Mouse (Mus musculus) ES-CJ7 (cell line): Measurements from ENCODE around the gene Gm9958.

ENCODE experiments used
- DNase-seq: peaks from one replicate; pipeline ENCODE4 v3.0.0; 2011; ENCODE audit warnings: low read depth, low spot score

The Gm9958 gene

DNA sequence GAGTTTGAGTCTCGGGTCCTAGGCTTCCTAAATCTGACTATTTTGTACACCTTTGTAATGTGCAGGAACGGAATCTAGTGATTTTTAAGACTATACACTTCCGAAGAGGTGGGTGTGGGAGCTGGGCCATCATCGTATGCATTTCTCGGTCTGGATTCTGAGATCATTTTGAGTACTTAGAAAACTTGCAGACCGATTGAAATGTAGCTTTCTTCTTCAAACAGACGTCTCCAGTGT lies at the start of gene Gm9958:
Gene Gm9958 (plus strand): TSS at position 138 of the 237 bp plus-strand sequence.
- peak; percentile 31 for DNase-seq

DNA sequence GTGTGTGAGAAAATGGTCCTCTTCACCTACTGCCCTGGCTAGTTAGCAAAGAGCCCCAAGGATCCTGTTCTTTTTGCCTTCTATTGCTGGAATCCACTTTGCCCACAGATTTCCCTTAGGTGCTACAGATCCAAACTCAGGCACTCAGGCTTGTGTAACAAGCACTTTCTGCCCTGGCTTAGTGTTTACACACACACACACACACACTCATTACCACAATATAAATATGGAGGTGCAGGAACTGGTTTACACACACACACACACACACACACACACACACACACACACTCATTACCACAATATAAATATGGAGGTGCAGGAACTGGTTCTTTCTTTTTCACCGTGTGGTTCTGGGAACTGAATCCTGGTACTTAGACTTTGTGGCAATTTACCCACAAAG lies 35.9 kb upstream of the Gm9958 start:
- no peak for DNase-seq

DNA sequence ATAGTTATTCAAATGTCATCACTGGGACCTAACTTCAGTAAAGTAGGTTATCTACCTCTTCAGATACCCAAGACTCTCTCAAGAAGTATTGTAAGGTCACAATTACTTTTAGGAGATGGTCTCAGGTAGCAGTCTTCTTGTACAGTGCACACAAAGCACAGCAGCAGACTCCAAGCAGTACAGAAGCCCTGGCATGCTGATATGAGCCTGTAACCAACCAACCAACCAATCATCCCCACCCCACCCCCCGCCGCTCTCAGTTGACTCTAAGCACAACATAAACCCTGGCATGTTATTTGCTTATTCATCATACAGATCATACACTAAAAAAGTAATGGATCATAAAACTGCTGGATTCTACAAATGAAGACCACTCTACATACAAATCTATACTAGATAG lies 34.5 kb upstream of the Gm9958 start:
- DNase-seq: no peak

DNA sequence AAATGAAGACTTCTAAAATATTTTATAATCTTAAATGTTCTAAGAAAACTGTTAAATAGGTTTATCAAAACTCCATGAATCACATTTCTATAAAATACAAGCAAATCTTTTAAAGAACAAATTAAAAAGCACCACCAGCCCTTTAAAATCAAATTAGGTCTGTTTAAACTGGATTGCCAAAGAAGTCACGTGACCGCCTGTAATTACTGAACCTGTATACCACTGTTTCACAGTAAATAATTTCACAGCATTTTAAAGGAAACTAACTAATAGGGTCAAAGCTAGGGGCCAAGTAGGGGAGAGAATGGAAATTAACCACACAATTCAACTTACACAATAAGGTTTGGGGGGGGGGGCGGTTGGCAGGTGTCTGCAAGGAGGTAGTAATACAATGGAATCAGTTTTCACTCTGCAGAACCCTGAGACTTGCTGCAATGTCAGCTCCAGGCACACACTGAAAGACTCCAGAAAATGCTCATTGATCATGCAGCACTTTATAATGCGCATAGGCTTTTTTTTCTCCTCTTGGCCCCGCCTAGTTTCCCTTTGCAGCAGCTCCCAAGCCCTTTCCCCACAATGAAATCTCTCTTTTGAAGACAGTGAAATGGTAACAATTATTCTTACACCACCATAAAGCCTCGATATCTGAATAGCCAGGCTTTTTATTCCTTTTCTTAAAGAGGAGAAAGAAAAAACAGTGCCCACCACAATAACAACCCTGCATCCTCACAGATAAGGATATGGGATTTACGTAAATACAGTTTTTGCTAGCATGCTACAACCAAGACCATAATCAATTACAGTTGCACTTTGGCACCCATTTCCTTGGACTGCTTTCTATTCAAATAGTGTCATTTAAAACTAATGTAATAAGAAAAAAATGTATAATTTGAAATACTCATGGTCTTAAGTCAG lies 28.6 kb upstream of the Gm9958 start:
- peak; percentile 9 for DNase-seq

DNA sequence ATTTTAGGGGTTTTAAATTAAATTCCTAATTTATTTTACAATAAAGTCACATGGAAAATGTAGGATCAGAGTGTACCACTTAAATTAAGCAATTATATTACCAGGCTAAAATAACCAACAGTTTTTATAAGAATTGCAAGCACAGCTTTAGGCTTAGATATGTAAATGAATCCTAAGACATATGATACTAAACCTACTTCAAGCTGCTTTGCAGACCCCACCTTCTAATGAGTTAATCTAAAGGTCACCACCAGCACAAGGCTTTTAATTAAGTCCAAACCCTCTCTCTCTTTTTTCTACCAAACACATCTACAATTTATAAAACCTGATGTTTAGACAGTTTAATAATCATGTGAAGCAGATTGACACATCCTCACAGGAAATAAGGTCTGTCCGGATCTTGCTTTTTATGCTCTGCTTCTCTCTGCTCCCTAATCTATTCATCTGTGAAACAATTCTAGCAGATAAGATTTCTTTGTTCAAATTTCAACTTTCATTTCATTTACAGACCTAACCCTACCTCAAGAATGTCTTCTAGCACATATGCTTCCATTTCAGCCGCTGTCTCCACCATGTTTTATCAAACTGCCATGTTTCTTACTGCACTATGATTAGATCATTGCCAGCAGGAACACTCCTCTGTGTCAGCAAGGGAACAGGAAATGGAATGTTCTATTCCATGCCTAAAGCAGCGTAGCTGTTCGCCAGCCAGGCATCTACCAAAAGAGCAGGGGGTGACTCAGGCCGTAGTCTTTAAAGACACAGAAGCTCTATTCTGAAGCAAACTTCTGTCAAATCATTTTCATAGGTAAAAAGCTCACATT lies 27.7 kb upstream of the Gm9958 start:
- peak; percentile 31 for DNase-seq

DNA sequence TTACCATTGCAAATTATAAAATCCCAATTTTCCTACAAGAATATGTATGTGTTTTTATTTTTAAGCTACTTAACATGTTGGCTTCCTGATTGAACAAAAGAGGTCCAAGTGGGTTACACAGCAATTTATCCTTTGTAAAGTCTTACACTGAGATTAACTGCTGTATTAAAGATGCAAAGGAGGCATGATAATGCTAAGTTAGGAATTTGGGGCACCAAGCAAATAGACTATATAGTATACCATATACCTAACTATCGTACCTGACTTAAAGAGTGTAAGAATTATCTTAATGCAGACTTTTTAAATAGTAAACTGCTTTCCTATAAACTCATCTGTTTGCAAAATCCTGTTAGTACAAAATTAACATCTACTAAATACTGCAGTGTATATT lies 27.1 kb upstream of the Gm9958 start:
- no peak for DNase-seq

DNA sequence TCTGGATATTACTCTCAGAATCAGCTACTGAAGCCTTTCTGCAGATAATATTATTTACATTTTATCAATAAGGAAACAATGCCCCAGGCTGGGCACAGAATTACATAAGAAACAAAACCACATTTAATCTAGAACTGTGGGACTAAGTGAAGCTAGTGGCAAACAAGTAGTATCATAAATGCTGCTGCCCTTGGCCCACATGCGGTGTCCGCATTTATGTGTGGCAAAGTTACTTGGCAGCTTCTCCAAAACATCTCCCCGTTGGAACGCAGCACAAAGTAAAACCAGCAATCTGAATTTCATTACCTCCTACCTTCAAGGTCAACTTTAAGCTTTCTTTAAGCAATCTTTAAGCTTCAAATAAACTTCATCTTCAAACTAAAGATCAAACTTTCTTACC lies 26.2 kb upstream of the Gm9958 start:
- DNase-seq: no peak

DNA sequence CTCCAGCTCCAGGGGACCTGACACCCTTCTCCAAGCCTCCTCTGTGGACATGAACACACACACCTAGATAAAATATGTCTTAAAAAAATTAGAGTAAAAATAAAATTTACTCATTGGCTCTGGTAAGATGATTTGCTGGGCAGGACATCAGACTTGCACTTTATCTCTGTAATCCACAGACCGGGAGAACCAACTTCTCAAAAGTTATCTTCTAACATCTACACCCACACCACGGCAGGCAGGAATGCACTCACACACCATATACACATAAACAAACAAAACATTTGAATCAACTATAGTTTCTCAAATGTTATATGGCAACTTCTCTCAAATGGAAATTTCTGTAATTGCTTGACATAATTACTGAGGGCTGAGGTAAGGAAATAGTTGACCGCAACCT lies 20.1 kb upstream of the Gm9958 start:
- DNase-seq: no peak

DNA sequence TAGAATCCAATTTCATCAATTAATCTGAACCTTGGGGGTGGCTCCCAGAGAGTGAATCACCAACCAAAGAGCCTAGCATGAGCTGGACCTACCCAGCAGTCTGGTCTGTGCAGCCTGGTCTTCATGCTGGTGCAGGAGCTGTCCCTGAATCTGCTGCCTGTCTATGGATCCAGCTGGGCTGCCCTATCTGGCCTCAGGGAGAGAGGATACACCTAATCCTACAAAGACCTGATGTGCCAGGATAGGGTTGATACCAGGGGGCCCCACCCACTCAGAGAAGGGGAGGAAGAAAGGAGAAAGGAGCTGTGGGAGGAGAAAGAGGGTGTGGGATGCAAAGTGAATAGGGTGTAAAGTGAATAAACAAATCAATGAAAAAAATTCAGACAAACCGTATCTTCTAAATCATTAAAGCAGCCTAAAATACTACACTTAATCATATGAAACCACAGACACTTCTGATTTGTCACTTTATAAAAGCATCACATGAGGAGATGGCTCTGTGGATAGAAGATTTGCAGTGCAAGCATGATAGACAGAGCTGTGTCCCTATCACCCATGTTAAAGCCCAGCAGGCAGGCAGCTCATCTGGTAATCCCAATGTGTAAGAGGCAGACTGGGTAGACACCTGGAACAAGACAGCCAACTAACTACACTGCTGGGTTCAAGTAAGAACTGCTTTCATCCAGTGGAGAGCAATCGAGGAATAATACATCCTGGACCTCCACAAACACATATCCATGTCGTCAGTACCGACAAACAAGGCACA lies 13.3 kb upstream of the Gm9958 start:
- no peak for DNase-seq

DNA sequence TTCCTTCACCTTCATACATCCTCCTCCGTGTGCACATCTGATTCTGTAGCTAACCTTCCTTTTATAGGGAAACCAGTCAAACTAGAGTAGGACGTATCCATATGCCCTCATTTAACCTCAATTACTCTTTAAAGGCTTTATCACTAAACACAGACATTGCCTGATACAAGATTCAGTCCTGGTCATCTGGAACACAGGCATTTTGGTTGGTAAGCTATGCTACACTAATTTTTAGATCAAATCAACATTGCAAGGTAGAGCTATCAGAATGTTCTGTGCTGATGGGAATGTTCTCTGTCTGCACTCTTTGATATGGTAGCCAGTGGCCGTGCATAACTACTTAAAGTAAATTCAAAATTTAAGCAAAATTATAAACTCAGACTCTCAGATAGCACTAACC lies 11.2 kb upstream of the Gm9958 start:
- no peak for DNase-seq

DNA sequence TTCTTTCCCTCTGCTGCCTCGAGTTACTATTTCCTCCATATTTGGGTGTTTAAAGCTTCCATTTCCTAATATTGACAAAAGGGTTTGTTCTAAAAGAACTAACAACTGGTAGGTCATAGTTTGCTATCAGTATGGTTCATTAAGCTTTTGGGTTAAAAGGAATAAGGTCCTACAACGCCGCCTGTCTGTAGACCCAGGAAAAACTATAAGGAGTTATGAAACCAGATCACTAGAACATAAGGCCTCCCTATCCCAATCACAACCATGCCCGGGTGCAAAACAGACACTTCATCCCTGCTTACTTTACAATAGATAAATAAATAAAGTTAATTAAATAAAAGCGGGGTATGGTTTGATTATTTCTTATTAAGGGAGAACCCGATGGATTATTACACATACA lies 2.5 kb upstream of the Gm9958 start:
- DNase-seq: peak; percentile 57

DNA sequence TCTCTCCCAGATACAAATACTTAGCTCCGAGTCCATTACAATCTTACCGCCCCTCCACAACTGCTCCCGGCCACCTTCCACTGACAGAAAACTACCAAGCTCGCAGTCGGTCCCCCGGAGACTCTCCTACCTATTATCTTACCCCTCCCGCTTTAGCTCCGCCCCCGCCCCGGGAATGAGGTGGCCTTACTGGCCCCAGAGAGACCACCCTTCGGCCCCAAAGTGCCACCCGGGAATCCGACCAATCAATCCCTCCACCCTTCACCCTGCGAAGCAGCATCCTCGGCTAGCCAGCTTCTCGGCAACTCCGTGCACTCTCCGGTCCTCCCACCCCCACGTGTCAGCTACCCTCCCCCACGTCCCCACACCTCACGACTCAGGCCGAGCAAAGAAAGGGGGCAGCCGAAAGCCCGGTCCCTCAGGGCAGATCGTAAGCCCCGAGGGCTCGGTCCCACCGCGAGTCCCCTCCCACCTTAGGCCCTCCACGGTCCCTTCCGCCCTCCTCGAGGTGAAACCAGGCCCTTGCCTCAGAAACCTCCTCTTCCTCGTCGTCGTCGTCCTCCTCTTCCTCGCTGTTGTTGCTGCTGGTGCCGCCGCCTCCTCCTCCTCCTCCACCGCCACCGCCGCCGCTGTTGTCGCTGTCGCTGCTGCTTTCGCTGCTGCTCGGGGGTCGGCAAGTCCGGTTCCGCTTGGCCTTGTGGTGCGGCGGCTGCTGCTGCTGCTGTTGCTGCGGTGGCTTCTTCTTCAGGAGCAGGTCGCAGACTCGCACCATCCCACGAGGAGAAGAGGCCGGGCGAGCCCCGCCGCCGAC lies 1.7 kb upstream of the Gm9958 start:
- peak; percentile 60 for DNase-seq

DNA sequence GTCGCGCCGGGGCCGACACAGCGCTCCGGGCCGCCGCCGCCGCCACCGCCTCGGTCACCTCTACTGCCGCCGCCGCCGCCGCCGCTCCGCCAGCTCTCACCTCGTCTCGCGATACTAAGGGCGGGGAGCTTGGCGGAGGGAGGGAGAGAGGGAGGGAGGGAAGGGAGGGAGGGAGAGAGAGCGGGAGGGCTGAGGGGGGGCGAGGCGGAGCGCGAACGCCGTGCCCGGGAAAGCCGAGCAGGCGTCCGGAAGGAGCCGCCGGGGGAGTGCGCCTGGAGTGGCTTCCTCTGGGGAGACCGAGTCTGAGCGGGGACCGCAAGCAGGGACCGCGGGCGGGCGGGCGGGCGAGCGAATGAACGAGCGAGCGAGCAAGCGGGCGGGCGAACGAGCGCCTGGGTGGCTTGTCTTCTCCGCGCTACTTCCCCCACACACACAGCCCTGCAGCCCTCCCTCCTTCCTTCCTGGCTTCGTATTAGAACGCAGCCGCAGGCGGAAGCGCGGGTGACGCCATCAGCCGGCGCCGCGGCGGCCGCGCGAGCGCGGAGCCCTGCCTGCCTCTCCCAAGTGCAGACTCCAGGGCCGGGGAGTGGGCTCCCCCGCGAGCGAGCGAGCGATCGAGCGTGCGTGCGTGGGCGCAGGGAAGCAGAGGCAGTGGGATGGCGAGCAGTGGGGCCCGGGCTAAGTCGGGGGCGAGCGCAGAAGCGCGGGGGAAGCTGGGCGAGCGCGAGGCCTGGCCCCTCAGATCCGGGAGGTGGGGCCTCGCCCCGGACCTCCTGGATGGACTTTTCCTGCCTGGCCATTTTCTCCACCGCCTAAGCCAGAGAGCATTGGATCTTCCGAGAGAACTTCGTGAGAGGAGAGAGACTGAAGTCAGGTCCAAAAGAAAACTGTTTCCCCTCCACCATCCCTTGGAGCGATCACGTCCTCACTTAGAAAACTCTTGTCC lies 610 bp upstream of the Gm9958 start, which contains the start of gene Ankrd17:
Gene Ankrd17 (minus strand): TSS at position 457 of the 946 bp plus-strand sequence.
- DNase-seq: peak; percentile 90

DNA sequence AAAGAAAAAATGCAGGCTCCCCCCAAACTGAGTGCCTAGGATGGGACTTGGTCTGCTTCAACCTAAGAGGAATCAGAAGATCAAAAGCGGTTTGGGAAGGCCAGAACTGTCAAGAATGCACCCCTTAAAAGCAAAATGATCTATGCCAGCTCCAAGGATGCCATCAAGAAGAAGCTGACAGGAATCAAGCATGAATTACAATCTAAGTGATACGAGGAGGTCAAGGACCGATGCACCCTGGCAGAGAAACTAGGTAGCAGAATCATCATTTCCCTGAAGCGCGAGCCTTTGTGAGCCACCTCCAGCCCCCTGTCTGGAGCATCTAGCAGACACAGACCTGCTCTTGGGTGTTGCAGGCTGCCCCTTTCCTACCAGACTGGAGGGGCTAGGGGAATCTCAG lies 3.4 kb downstream of the Gm9958 start:
- DNase-seq: no peak

DNA sequence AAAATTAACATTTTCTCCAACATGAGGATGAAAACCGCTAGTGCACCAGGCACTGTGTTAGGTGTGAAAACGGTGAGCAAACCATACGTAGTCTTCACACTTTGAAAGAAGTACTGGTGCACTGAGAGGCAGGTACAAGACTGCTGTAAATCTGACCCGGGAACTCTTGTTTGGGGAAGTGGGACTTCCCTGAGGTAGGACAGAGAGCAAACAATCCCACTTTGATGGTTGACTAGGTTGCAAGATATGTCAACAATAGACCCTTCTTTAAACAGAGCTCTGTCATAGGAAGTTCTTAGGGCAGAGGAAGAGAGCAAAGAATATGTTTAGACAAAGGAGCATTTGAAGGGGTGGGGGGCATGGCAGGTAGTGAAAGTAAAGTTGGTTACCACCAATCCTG lies 6.7 kb downstream of the Gm9958 start:
- DNase-seq: no peak

DNA sequence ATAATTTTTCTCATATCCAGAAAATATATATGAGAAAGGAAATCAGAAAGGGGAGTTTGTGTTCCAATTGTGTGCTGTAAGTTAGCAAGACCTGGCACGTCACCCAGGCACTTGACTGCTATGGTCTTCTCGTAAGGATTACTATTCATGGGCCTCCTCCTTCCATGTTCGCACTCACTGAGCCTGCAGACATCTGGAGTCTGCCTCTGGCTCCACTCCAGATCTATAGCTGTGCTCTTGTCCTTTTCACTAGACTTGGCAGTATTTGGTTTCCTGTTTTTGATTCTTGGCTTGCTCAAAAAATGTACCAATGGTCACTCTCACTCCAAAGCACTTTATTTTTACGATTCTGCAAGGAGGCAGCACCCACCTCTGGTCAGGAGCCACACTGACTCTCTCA lies 14.5 kb downstream of the Gm9958 start:
- DNase-seq: no peak

DNA sequence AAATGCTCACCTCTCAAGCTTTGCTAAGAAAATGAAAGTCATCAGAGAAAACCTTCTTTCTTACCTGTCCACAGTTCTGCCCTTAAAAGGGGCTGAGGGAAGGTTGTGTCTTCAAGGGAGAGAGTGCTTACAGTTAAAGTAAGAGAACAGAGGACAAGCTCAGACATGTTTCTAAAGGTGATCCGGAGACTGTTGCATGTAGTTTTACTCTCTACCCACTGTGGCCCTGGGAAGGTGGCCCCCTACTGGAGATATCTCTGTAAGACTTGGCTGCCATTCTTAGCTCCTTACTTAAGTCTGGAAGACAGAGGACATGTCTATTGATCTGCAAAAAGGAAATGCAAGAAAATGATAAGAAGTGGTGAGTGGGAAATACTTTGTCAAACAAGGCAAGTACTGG lies 16.1 kb downstream of the Gm9958 start:
- DNase-seq: peak; percentile 85

DNA sequence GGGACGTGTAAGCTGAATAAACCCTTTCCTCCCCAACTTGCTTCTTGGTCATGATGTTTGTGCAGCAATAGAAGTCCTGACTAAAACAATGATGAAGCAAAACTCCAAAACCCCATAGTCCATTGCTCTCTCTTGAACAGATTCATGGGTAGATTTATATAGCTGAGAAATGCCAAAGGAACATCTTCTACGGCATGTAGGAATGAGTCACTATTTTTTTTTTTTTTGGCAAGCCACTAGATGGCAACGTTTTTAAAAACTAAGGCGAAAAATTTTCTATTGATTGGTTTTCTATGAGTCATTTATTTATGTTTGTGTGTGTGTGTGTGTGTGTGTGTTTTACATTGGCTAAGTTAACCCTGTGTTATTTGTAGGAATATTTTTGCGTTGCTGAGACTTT lies 26.8 kb downstream of the Gm9958 start:
- DNase-seq: no peak

DNA sequence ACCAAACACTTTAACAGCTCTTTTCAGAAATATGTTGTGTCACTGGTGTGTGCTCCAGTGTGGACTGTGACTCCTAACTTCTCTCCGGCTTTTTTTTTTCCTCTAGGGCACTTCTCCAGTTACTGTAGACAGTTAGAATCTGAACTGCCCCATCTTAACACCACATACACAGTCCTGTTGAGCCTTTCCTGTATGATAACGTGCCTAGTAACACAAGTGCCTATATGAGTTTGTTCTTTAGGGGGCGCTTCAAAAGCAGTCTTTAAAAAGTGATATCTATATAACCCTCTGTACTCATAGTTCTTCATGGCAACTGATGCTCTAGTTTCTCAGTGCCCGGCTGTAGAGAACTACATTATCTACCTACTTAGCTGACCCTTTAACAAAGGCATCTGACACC lies 27.3 kb downstream of the Gm9958 start:
- no peak for DNase-seq

DNA sequence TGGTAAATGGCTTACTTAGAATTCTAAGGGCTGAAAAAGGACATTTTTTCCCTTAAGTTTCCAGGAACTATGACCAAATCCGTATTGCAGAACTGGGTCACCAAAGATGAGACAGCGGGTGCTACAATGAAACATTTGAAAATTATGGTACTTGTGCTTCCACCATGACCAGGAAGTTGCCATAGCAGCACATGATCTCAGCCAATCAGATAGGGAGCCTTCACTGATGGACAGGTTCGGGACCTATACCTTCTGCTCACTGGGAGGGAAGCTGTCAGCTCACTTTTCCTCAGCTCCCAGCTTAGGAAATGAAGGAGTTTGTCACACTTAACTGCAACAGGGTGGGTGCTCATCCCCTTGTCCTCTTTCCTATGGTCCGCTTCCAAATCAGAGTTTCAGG lies 29.8 kb downstream of the Gm9958 start:
- DNase-seq: peak; percentile 26
